ENCODE assay signal across 11 mouse cellular contexts in genomic region chr2:120501931-120502604, GRCm38 (mm10). TPM values are rescaled to one million over a fixed set of nuclear protein-coding genes. Genes with fewer than 3 reads are reported as not detected.
DNase-seq lines count a peak whose midpoint lies in the region; ATAC-seq lines count a peak whose summit lies in the region.
"Had no signal": no experiment of that assay in that cellular context is flagged by ENCODE, and none has a peak within 500 bp of the region (broad histone marks: within the 10 kb centered on the region; RNA-seq: fewer than 3 reads in every experiment).

No protein-coding gene starts in this region.

- no peak for ATAC-seq in hindbrain, embryonic 16.5 days
- ATAC-seq in megakaryocyte-erythroid progenitor cell, adult 5-6 weeks (replicated peaks; ENCODE audit: low FRiP score, low TSS enrichment, poor library complexity, severe bottlenecking): no peak
- ATAC-seq: Patski had no signal

- H3K27ac ChIP-seq in hindbrain, embryonic 10.5 days: peak overlapping the region; percentile 77
- no peak overlapping the region for H3K27ac ChIP-seq in hindbrain, embryonic 16.5 days (ENCODE audit: low read depth, low read length)
- H3K27ac ChIP-seq: hindbrain, embryonic 14.5 days had no signal

- H3K36me3 ChIP-seq in hindbrain, embryonic 10.5 days: peaks cover 35% of the 10 kb centered on the region
- peaks cover 9% of the 10 kb centered on the region for H3K36me3 ChIP-seq in hindbrain, embryonic 16.5 days (ENCODE audit: control insufficient read depth, insufficient read depth, low read length)

- WGBS in hindbrain, embryonic 10.5 days: 69% methylated on average over 13 of the region's 13 CpGs
- 72% methylated on average over 13 of the region's 13 CpGs for WGBS in hindbrain, embryonic 16.5 days

- no peak overlapping the region for H3K4me3 ChIP-seq in hindbrain, embryonic 10.5 days
- H3K4me3 ChIP-seq in hindbrain, embryonic 16.5 days (ENCODE audit: low read length): no peak overlapping the region

- no peak overlapping the region for H3K9ac ChIP-seq in hindbrain, embryonic 16.5 days (ENCODE audit: low read depth, low read length)
- H3K9ac ChIP-seq: hindbrain, embryonic 14.5 days had no signal

- H3K9me3 ChIP-seq in hindbrain, embryonic 10.5 days: no peaks in the 10 kb centered on the region
- peaks cover 4% of the 10 kb centered on the region for H3K9me3 ChIP-seq in hindbrain, embryonic 16.5 days (ENCODE audit: control insufficient read depth, low read length)

- no peaks in the 10 kb centered on the region for H3K27me3 ChIP-seq in hindbrain, embryonic 10.5 days (ENCODE audit: insufficient read depth, poor library complexity, severe bottlenecking)
- no peaks in the 10 kb centered on the region for H3K27me3 ChIP-seq in hindbrain, embryonic 16.5 days (replicated peaks; ENCODE audit: control insufficient read depth, insufficient read depth, low read length)
- H3K27me3 ChIP-seq: Patski had no signal

- H3K4me1 ChIP-seq in hindbrain, embryonic 10.5 days (replicated peaks): peaks cover 29% of the 10 kb centered on the region
- no peaks in the 10 kb centered on the region for H3K4me1 ChIP-seq in hindbrain, embryonic 16.5 days (ENCODE audit: control insufficient read depth, insufficient read depth, low read depth, low read length)

- DNase-seq in cerebellum, adult 9-10 months: peak; percentile 4
- DNase-seq in cerebellum, adult 11 months: no peak
- no peak for DNase-seq in hindbrain, embryonic 10.5 days (ENCODE audit: low spot score)
- DNase-seq in CD4-positive, CD25-positive, alpha-beta regulatory T cell, adult 2 months (ENCODE audit: low read depth, low spot score): peak; percentile 76
- DNase-seq in naive thymus-derived CD4-positive, alpha-beta T cell, adult 2 months (ENCODE audit: low read depth): peak; percentile 69
- no peak for DNase-seq in layer of hippocampus, adult 8-10 months (ENCODE audit: low spot score in 2 of 2)
- DNase-seq: lung, postnatal 10 days had no signal

- H3K4me2 ChIP-seq in hindbrain, embryonic 16.5 days (ENCODE audit: low read length): no peak overlapping the region
- H3K4me2 ChIP-seq: hindbrain, embryonic 14.5 days had no signal

RNA-seq across cellular contexts. Expression of gene Capn3, which starts 46.2 kb away (rescaled TPM):
- 1.6 and 2.6 TPM in 2 replicates for polyA plus RNA-seq in hindbrain, embryonic 10.5 days (2016; fragmentation: Nextera tagmentation; extraction: Ambion mirVana)
- polyA plus RNA-seq in hindbrain, embryonic 16.5 days (2015; fragmentation: Nextera tagmentation; extraction: Ambion mirVana): 0.54 and 0.79 TPM in 2 replicates
- total RNA-seq in megakaryocyte-erythroid progenitor cell, adult 5-6 weeks (2014; fragmentation: Nextera tagmentation): 0.59 TPM in 1 of 2 replicates, not detected in the other
- 0.11 TPM in 1 of 2 replicates, not detected in the other for total RNA-seq in megakaryocyte-erythroid progenitor cell, adult 5-6 weeks (2017)
- total RNA-seq in layer of hippocampus, adult 8-10 months (2022): 10 to 100 TPM; 13.1 to 22.5 (median 17.3) TPM
- polyA plus RNA-seq: Patski had no signal

Comparison
In these comparisons a context has a peak if more than half of its experiments do, and no peak if none do; other contexts are left out.
1. DNase-seq: peak in cerebellum, adult 9-10 months (single experiment), CD4-positive, CD25-positive, alpha-beta regulatory T cell, adult 2 months (single experiment) and naive thymus-derived CD4-positive, alpha-beta T cell, adult 2 months (single experiment); none in cerebellum, adult 11 months (single experiment), hindbrain, embryonic 10.5 days (single experiment) and layer of hippocampus, adult 8-10 months (0 of 2).
2. RNA of gene Capn3, which starts 46.2 kb away (total RNA-seq): 13.1 to 22.5 TPM in layer of hippocampus, adult 8-10 months; 0.11 to 0.59 TPM in megakaryocyte-erythroid progenitor cell, adult 5-6 weeks; every median in the first group is over 4 times any median in the second.